Mouse (Mus musculus) lung, postnatal 0 days (tissue): ENCODE results near the gene Akap6.

Experiments
- CTCF ChIP-seq: IDR thresholded peaks from 2 replicates; pipeline ENCODE4 v1.5.1; 2016; ENCODE audit warnings: antibody characterized with exemption, mild to moderate bottlenecking
- EP300 ChIP-seq: IDR thresholded peaks from 2 replicates; pipeline ENCODE4 v1.6.1; 2016; ENCODE audit warnings: antibody characterized with exemption, mild to moderate bottlenecking, control low read depth

DNA sequence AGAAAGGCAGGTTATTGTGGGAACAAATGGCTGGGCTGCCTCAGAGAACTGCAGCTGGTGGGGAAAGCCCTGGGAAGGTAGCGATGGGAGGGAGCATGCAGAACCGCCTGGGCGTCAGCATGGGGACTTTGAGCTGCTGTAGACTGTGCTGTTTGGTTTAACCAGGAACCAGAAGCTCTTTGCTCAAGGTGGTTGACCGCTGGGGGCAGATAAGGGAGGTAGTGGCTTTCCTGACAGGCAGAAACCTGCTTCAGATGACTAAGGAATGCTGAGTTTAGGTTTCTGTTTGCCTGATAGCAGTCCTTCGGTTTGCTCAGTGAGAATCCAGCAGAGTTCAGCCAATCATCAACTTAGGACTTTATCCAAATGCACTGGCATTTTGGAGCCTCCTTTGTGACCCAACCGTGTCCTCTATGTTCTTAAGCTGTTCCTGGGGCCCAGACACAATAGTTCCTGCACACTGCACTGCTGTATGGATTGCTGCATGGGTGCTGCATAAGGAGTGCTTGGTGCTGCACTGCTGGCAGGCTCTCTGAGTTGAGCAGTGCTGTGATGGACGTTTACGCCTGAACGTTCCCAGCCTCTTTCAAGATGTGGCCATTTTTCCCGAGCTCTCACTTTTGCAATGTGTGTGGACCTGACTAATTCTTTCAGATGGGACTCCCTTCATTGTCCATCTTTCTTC lies 6.8 kb upstream of the Akap6 start:
- TF ChIP-seq EP300 (no peak), CTCF (no peak)
